Mouse (Mus musculus): ENCODE data around the gene Olfr1128.
"Not testable (repeated sequence)": the region's sequence is repeated elsewhere in the genome, so short reads cannot be mapped to it uniquely, and the experiment has no call there.

- not testable (repeated sequence) for TF ChIP-seq EP300, CTCF (IDR thresholded peaks at IDR 0.05)
Observed at GRCm38 (mm10) chr2:87573602-87574001, 28.3 kb upstream of the Olfr1128 start, which contains the start of gene Olfr1129.

All from lung, postnatal 0 days (tissue).